Mouse (Mus musculus): ENCODE data around the gene Thumpd3.

Thumpd3 gene

GRCm38 (mm10) chr6:113036463-113037175, 9.4 kb upstream of the Thumpd3 start:
- no peak for DNase-seq (ENCODE audit: low read depth, low spot score)

DNA sequence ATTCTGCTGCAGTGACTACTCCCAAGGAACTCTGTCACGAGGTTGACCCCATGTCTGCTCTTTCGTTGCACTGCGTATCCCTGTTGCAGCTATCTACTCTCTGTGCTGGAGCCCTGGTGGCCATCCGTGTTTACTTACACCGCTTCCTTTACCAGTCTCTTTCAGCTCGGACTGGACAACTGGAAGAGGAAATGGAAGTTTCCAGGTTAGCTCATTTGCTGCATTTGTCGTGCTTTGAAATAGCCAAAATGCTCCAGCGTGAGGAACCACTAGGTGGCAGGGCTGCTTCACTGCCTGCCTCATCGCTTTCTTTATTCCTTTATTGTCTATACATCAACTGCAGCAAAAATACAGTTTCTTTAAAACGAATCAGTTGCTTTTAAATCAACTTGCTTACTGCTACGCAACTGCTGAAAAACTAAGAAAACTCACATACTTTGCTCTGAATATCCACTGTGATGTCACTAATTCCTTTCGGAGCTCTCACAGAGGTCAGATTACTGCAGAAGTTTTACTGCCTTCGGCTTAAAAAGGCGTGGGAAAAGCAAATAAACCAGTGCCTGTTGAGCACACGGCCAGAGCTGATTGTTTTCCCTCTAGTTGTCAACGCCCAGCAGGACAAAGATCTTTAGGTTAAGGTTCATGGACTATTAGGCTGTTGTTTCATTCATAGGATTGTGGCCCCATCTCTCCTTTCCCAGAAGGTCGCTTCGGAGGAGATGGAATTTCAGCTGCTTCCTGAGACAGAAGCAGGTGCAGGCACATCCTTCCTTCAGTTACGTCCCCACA, 7.9 kb upstream of the Thumpd3 start:
- peak; percentile 73 for DNase-seq (ENCODE audit: low read depth, low spot score)

GRCm38 (mm10) chr6:113038735-113039058, 7.3 kb upstream of the Thumpd3 start:
- no peak for DNase-seq (ENCODE audit: low read depth, low spot score)

- no peak for DNase-seq (ENCODE audit: low read depth, low spot score)
Observed at GRCm38 (mm10) chr6:113040319-113040718, 5.7 kb upstream of the Thumpd3 start.

DNA sequence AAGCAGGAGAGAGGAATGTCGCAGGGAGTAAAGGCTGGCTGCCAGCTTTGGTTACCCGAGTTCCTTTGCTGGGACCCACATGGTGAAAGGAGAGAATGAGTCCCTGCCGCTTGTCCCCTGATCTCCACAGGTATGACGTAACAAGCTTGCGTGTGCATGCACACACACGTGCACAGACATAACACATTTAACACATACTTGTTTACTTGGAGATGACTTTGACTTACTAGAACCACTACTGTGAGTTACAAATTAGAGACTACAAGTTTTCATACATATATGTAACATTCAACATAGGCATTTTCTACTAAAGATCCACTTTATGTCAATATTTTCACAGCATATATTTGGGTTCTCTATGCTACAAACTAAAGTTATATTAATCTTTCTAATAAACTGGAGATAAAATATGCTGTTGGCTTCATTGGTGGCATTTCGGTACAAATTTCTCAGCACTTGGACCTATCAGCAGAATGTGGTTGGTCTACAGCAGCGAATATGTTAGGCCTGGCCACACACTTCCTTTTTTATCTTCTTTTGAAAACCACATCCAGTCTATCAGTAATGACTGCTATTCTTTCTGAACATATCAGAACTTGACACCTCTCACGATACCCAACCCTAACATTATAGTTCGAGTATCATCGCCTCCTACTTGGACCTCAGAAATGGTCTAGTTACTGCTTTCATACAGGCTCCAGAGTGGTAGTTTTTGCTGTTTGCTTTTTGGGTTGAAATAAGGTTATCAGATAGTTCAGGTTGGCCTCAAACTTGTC, 4.6 kb upstream of the Thumpd3 start:
- DNase-seq (ENCODE audit: low read depth, low spot score): no peak

GRCm38 (mm10) chr6:113045575-113045974, 450 bp upstream of the Thumpd3 start:
- no peak for DNase-seq (ENCODE audit: low read depth, low spot score)

- peak; percentile 76 for DNase-seq (ENCODE audit: low read depth, low spot score)
Observed at GRCm38 (mm10) chr6:113047016-113047746, 1.2 kb downstream of the Thumpd3 start.

- DNase-seq (ENCODE audit: low read depth, low spot score): no peak
Observed at GRCm38 (mm10) chr6:113048371-113048770, 2.3 kb downstream of the Thumpd3 start.

GRCm38 (mm10) chr6:113049159-113049558, 3.1 kb downstream of the Thumpd3 start:
- no peak for DNase-seq (ENCODE audit: low read depth, low spot score)

GRCm38 (mm10) chr6:113052972-113053371, 6.9 kb downstream of the Thumpd3 start:
- DNase-seq (ENCODE audit: low read depth, low spot score): no peak

DNA sequence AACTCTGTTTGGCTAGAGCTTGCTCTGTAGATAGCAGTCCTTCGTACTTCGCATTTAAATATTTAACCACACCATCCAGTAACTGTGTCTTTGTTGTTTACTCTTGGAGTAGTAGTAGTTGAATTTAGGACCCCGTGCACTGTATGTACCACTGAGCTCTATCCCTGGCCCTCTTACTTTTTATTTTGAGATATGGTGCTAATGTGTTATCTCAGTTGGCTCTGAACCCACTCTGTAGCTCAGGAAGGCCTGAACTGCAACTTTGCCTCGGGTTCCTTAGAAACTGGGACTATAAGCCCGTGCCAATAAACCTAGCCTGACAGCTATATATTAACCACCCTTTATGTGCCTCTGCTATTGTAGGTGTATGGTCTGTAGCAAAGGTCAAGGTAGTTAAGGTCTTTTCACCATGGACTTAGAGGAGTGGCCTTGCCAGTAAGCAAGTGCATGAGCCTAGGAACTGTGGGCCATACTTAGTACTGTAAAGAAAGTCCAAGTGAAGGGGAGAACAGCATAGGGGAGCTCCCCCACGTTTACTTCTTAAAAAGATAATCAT, 8.6 kb downstream of the Thumpd3 start:
- no peak for DNase-seq (ENCODE audit: low read depth, low spot score)

DNA sequence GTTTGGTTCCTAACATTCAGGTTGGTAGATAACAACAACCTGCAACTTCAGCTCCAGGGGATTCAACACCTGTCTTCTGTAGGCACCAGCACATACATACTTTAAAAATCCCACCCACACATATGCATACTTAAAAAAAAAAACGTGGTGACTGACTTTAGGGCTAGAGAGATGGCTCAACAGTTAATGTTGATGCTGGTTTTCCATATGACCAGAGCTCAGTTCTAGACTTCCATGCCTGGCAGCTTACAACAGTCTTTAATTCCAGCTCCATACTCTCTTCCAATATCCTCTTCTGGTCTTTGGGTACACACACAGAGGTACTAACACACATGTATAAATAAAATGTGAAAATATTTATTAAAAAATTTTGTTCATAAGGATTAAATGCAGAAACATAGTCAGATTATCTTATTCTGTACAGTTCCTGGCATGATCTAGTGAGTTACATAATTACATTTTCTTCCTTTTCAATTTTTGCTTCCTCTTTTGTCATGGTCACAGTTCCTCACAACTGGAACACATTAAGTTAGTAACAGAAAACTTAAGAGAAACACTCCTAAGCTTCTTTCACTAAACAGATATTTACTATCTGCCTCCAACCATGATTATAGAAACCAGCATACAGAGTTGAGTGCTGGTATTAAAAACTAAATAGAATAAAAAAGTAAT, 15.0 kb downstream of the Thumpd3 start:
- no peak for DNase-seq (ENCODE audit: low read depth, low spot score)

- DNase-seq (ENCODE audit: low read depth, low spot score): no peak
Observed at GRCm38 (mm10) chr6:113062253-113062652, 16.2 kb downstream of the Thumpd3 start.

DNA sequence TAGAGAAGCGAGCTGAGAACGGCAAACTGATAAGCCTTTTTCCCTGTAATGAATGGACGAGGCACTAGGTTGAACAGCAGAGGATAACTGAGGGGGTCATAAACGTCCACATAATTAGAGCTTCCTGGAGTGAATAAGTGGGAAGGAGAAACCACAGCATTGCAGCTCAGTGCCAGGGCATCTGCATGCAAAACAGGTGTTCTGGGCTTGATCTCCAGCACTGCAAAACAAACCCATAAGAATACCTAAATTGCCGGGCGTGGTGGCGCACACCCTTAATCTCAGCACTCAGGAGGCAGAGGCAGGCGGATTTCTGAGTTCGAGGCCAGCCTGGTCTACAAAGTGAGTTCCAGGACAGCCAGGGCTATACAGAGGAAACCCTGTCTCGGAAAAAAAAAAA, 17.3 kb downstream of the Thumpd3 start:
- DNase-seq (ENCODE audit: low read depth, low spot score): no peak

GRCm38 (mm10) chr6:113065186-113065585, 19.2 kb downstream of the Thumpd3 start:
- no peak for DNase-seq (ENCODE audit: low read depth, low spot score)

- no peak for DNase-seq (ENCODE audit: low read depth, low spot score)
Observed at GRCm38 (mm10) chr6:113069154-113069553, 23.1 kb downstream of the Thumpd3 start.

DNA sequence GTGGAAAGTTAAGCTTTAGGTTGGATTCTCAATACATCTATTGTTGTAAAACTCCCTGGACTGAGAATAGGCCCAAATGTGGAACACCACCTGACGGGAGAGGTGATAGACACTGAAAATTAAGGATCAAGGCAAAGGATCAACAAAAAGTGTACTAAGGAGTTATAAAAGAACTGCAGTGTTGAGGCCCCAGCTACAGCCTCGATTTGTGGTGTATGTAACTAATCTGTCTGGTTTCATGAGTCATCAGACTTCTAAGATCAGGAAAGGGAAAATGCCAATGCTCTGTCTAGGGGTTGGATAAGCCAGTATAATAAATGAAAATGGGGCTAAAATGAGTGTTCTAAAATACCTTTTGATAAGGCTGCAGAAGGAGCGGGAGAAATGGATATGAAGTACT, 29.2 kb downstream of the Thumpd3 start:
- DNase-seq (ENCODE audit: low read depth, low spot score): peak; percentile 15

DNA sequence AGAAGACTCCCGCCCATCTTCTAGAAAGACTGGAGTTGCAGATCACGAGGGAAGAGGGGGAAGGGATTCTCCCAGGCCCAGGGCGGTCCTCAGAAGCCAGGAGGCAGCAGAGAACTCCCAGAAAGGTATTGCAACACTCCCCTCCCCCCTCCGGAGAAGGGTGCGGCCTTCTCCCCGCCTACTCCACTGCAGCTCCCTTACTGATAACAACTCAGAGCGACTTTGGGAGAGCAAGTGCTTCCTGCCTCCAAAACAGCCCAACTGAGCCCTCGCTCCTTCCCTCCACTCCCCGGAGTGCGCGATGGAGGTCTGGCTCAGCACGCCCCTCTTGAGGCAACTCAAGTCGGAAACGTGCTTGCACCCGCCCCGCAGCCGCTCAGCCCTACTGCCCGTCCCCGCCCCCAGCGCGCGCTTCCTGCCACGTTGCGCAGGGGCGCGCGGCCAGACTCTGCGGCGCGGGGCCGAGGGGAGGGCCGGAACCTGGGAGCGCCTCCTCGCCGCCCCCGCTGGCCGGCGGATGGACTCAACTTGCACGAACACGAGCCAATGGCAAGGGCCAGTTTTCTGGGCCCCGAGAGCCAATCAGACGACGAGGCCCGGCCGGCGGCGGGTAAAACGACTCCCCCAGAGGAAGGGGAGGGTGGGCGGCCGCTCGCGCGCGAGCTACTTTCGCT, 30.1 kb downstream of the Thumpd3 start:
- DNase-seq (ENCODE audit: low read depth, low spot score): peak; percentile 95

DNA sequence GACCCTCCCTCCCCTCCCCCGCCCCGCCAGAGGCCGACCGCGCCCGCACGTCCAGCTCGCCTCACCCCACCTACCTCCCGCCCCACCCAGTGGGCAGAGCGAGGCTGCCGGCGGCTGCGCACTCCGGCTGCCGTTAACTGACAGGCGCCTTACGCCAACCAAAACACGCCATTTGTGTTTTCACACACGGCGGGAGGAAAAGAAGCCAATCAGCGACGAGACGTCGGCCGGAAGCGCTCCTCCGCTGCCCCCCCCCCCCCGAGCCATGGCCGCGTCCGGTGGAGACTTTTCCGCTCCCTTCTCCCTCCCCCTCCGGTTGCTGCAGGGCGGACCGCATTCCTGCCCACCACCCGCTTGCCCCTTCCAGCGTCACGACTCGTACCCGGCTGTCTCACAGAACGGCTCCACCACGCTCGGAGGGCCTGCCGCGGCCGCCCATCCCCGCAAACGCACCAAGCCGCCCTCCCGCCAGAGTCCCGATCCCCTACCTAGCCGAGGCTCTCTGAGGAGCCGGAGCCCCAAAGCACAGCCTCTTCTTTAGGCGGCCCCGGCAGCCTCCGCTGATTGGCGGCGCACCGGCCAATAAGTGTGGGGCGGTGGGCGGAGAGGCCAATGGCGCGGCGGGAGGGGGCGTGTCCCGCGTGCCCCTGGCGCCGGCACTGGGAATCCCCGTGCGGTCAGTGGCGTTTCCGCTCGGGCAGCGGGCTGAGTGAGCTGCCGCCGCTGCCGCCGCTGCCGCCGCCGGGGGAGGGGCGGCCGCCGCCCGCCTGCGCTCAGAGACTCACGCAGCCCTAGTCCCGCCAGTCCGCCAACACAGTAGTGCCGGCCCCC, 30.9 kb downstream of the Thumpd3 start, which contains the start of gene Setd5:
TSS of gene Setd5 (plus strand) at position 680 of the 831 bp plus-strand sequence.
- DNase-seq (ENCODE audit: low read depth, low spot score): peak; percentile 98

Data from CD4-positive helper T cell, adult 2 months (primary cell).